Mouse (Mus musculus) intestine, embryonic 15.5 days (tissue): ENCODE measurements around the gene Il17ra. TPM values are rescaled to one million over a fixed set of nuclear protein-coding genes. Genes with fewer than 3 reads are reported as not detected.

Experiments used
- ATAC-seq: fragments of 200-750 bp; cut with Nextera tagmentation; 2 replicates; pipeline ENCODE4 v1.8.0; 2017; ENCODE audit warnings: moderate TSS enrichment, moderate library complexity
- H3K27ac ChIP-seq: fragments of 300-500 bp; sonication (generic); 2 replicates; pipeline ENCODE4 v1.5.1; 2015; ENCODE audit warnings: mild to moderate bottlenecking, inconsistent platforms
- H3K27me3 ChIP-seq: fragments of 300-500 bp; sonication (generic); replicated peaks from 2 replicates; pipeline ENCODE4 v1.6.1; 2015; ENCODE audit warnings: inconsistent platforms
- H3K36me3 ChIP-seq: fragments of 300-500 bp; sonication (generic); 2 replicates; pipeline ENCODE4 v1.6.1; 2015; ENCODE audit warnings: inconsistent platforms
- H3K4me1 ChIP-seq: fragments of 300-500 bp; sonication (generic); replicated peaks from 2 replicates; pipeline ENCODE4 v1.6.1; 2015; ENCODE audit warnings: inconsistent platforms
- H3K4me2 ChIP-seq: fragments of 300-500 bp; sonication (generic); replicated peaks from 2 replicates; pipeline ENCODE4 v1.6.1; 2015; ENCODE audit warnings: mild to moderate bottlenecking, inconsistent platforms
- H3K4me3 ChIP-seq: fragments of 300-500 bp; sonication (generic); replicated peaks from 2 replicates; pipeline ENCODE4 v1.5.1; 2015; ENCODE audit warnings: inconsistent platforms
- H3K9ac ChIP-seq: fragments of 300-500 bp; sonication (generic); 2 replicates; pipeline ENCODE4 v1.6.1; 2015; ENCODE audit warnings: inconsistent platforms
- H3K9me3 ChIP-seq: fragments of 300-500 bp; sonication (generic); 2 replicates; pipeline ENCODE4 v1.6.1; 2016; ENCODE audit warnings: inconsistent platforms
- WGBS: fragments of 180-500 bp; shearing (Covaris S2); methylation state at CpG from one replicate; pipeline ENCODE4 v1.1.7; 2015; 5-methylcytosine and 5-hydroxymethylcytosine counted together
- polyA plus RNA-seq: library from polyadenylated mRNA; unstranded; fragments of >200 nt; fragmentation: Nextera tagmentation; extraction: Ambion mirVana; gene quantifications from 2 replicates; pipeline ENCODE4 v1.2.1, GENCODE M21; 2015

Gene Il17ra
- polyA plus RNA-seq, 1 experiment from 2014 or later: 6.7 TPM

DNA sequence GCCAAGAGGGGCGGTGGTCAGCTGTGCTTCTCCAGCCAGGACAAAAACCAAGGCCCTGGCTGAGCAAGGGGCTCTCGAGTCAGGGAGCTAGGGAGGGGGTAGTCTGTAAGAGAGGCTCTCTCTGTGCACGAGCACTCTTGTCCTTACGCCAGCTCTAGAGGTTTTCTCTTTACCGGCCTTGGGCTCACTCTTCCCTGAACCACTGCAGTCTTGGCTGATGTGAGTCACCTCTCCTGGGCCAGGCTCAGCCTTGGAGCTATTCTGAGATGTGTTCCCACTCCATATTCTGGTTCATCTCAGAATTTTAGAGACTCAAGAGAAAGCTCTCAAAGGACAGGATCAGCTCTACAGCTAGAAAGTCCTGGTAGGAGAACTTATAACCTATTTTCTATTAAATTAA, 54.3 kb downstream of the Il17ra start:
- no peak overlapping the region for H3K4me3 ChIP-seq
- no peak overlapping the region for H3K4me2 ChIP-seq
- no peaks in the 10 kb centered on the region for H3K27me3 ChIP-seq
- no peaks in the 10 kb centered on the region for H3K4me1 ChIP-seq
- H3K27ac ChIP-seq: no peak overlapping the region
- WGBS: 95% methylated on average over 5 of the region's 5 CpGs
- H3K36me3 ChIP-seq: 0 out of 2 replicates have a peak, but pooled peaks cover 7% of the 10 kb centered on the region
- H3K9ac ChIP-seq: no peak overlapping the region
- no peak for ATAC-seq
- no peaks in the 10 kb centered on the region for H3K9me3 ChIP-seq

DNA sequence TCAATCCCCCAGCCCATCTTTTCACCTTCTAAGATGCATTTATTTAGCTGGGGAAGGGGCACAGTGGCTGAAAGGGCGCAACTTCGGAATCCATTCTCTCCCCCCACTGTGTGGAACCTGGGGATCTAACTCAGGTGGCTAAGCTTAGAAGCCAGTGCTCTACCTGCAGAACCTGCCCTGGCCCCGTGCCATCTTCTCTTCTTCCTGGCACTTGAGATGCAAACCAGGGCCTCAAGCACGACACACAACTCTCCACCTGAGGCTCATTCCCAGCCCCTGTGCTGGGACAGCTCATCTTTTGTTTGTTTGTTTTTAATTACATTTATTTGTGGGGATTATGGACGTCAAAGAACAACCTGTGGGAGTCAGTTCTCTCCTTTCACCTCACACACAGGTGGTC, 56.6 kb downstream of the Il17ra start:
- Histone ChIP-seq H3K4me2 (no peak overlapping the region), H3K27ac (no peak overlapping the region), H3K4me3 (no peak overlapping the region), H3K9me3 (no peaks in the 10 kb centered on the region), H3K9ac (no peak overlapping the region), H3K4me1 (no peaks in the 10 kb centered on the region), H3K36me3 (0 out of 2 replicates have a peak, but pooled peaks cover 2% of the 10 kb centered on the region), H3K27me3 (no peaks in the 10 kb centered on the region)
- WGBS: 82% methylated on average over 5 of the region's 5 CpGs
- no peak for ATAC-seq

GRCm38 (mm10) chr6:120524796-120525195, 61.7 kb downstream of the Il17ra start:
- Histone ChIP-seq H3K4me1 (peaks cover 7% of the 10 kb centered on the region), H3K4me2 (no peak overlapping the region), H3K9ac (no peak overlapping the region), H3K27me3 (no peaks in the 10 kb centered on the region), H3K4me3 (no peak overlapping the region), H3K9me3 (no peaks in the 10 kb centered on the region), H3K27ac (no peak overlapping the region), H3K36me3 (no peaks in the 10 kb centered on the region)
- 88% methylated on average over 5 of the region's 5 CpGs for WGBS
- ATAC-seq: no peak

- no peaks in the 10 kb centered on the region for H3K27me3 ChIP-seq
- H3K27ac ChIP-seq: no peak overlapping the region
- H3K4me2 ChIP-seq: no peak overlapping the region
- H3K9ac ChIP-seq: no peak overlapping the region
- H3K4me3 ChIP-seq: no peak overlapping the region
- H3K36me3 ChIP-seq: no peaks in the 10 kb centered on the region
- peaks cover 10% of the 10 kb centered on the region for H3K4me1 ChIP-seq
- no peak for ATAC-seq
- 69% methylated on average over 4 of the region's 4 CpGs for WGBS
- no peaks in the 10 kb centered on the region for H3K9me3 ChIP-seq
Measured at GRCm38 (mm10) chr6:120529123-120529522, 66.1 kb downstream of the Il17ra start.

DNA sequence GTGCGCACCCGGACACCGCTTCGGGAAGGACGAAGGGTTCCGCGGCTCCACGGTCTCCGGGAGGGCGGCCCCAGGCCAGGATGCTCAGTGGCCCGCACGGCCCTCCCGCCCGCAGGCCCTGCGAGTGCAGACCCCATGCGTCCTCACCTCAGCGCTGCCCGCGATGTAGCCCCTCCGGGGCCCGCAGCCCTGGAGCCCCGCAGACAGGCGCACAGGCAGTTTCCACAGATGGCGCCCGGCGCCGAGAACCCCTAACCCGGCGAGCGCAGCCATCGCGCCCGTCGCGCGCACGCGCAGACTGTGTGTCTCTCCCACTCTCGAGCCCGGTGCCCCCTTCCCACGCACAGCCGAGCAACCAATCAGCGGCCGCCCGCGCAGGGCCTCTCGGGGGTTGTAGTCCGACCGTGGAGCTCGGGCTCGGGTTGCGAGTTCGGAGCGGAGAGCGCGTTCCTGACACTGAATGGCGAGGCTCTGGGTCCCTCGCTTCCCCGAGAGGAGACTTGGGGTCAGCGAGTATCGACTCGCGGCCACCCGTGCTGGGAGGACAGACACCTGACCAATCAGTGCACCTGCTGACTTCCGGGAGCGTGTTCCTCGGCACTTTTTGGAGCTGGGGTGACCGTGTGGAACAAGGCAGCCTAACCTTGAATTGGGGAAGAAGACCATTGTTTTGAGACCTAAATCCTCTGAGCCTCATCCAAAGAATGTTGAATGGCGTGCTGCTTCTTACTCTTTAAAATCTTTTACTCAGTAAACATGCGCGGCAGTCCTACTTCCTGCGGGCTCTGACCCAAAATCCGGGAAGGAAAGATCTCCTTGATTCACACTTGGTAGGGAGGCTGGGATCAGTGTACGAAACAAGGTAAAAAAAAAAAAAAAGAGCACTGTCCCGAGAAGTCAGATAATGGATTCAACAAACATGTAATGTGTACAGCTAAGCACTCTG, 68.2 kb downstream of the Il17ra start, which contains the start of gene Hdhd5:
Gene Hdhd5, minus strand, starts transcription at position 300 of the 946 bp plus-strand sequence.
- Histone ChIP-seq H3K9ac (peak within 1 kb of the TSS; percentile 76), H3K27ac (no peak within 1 kb of the TSS)
- under 1% methylated on average over 75 of the region's 75 CpGs for WGBS

DNA sequence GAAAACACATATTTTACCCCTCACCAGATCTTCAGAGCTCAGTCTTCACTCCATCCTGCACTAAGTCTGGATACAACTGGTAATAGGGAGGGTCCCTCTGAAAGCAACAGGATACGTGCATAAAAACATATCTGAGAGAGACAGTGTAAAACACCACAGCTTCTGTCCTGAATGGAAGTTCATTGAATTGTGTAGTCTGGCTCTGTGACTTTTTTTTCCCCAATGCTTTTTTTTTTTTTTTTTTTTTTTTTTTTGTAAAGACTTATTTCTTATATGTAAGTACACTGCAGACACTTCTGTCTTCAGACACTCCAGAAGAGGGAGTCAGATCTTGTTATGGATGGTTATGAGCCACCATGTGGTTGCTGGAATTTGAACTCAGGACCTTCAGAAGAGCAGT, 69.5 kb downstream of the Il17ra start:
- H3K4me3 ChIP-seq: no peak overlapping the region

More for the DNA sequence above, 68.2 kb downstream of the Il17ra start, which contains the start of gene Hdhd5:
- Histone ChIP-seq H3K36me3 (no peaks in the 10 kb centered on the region), H3K4me1 (peaks cover 10% of the 10 kb centered on the region), H3K9me3 (no peaks in the 10 kb centered on the region), H3K4me2 (peak within 1 kb of the TSS; percentile 65), H3K27me3 (no peaks in the 10 kb centered on the region), H3K4me3 (peak within 1 kb of the TSS; percentile 75)
- ATAC-seq: peak; percentile 99

GRCm38 (mm10) chr6:120536337-120536736, 73.3 kb downstream of the Il17ra start:
- Histone ChIP-seq H3K9me3 (no peaks in the 10 kb centered on the region), H3K27me3 (no peaks in the 10 kb centered on the region), H3K4me1 (0 out of 2 replicates have a peak, but pooled peaks cover 3% of the 10 kb centered on the region), H3K36me3 (no peaks in the 10 kb centered on the region), H3K27ac (no peak overlapping the region), H3K4me2 (no peak overlapping the region), H3K4me3 (no peak overlapping the region), H3K9ac (no peak overlapping the region)
- ATAC-seq: no peak
- 86% methylated on average over 2 of the region's 2 CpGs for WGBS

More for the DNA sequence above, 69.5 kb downstream of the Il17ra start:
- Histone ChIP-seq H3K27ac (no peak overlapping the region), H3K4me2 (no peak overlapping the region), H3K27me3 (no peaks in the 10 kb centered on the region), H3K9ac (no peak overlapping the region), H3K36me3 (no peaks in the 10 kb centered on the region), H3K9me3 (no peaks in the 10 kb centered on the region), H3K4me1 (peaks cover 10% of the 10 kb centered on the region)
- 74% methylated on average over 1 of the region's 1 CpGs for WGBS
- no peak for ATAC-seq

Other genes starting within 250 kb of the Il17ra start
- 0.40 TPM in 2 replicates for gene D330020A13Rik, start 168.9 kb upstream of the Il17ra start, polyA plus RNA-seq
- gene B4galnt3, start 168.7 kb upstream of the Il17ra start, polyA plus RNA-seq: 1.4 and 1.6 TPM in 2 replicates
- gene Kdm5a, start 99.1 kb upstream of the Il17ra start, polyA plus RNA-seq: 34.6 and 37.3 TPM in 2 replicates
- gene Ccdc77, start 98.9 kb upstream of the Il17ra start, polyA plus RNA-seq: 20.5 and 22.1 TPM in 2 replicates
- 0.05 and 0.10 TPM in 2 replicates for gene Tmem121b, start 30.6 kb downstream of the Il17ra start, polyA plus RNA-seq
- 15.7 and 16.5 TPM in 2 replicates for gene Hdhd5, start 68.1 kb downstream of the Il17ra start, polyA plus RNA-seq
- 0.88 and 1.2 TPM in 2 replicates for gene Cecr2, start 203.1 kb downstream of the Il17ra start, polyA plus RNA-seq